Mouse (Mus musculus) intestine, embryonic 16.5 days (tissue): Measurements from ENCODE around the gene Greb1. TPM values are rescaled to one million over a fixed set of nuclear protein-coding genes. Genes with fewer than 3 reads are reported as not detected.

Experiments used
- ATAC-seq: fragments of 200-750 bp; cut with Nextera tagmentation; 2 replicates; pipeline ENCODE4 v1.8.0; 2017; ENCODE audit warnings: moderate TSS enrichment, moderate library complexity
- H3K27ac ChIP-seq: fragments of 300-500 bp; sonication (generic); 2 replicates; pipeline ENCODE4 v1.5.1; 2014; ENCODE audit warnings: mild to moderate bottlenecking, low read length
- H3K27me3 ChIP-seq: fragments of 300-500 bp; sonication (generic); replicated peaks from 2 replicates; pipeline ENCODE4 v1.6.1; 2014; ENCODE audit warnings: low read length, control low read depth, mixed read lengths; ENCODE audit not compliant: control insufficient read depth, insufficient read depth
- H3K36me3 ChIP-seq: fragments of 300-500 bp; sonication (generic); 2 replicates; pipeline ENCODE4 v1.6.1; 2014; ENCODE audit warnings: low read length, control low read depth; ENCODE audit not compliant: control insufficient read depth, insufficient read depth
- H3K4me1 ChIP-seq: fragments of 300-500 bp; sonication (generic); 2 replicates; pipeline ENCODE4 v1.6.1; 2014; ENCODE audit warnings: low read length, control low read depth, mixed read lengths; ENCODE audit not compliant: control insufficient read depth, insufficient read depth
- H3K4me2 ChIP-seq: fragments of 300-500 bp; sonication (generic); 2 replicates; pipeline ENCODE4 v1.6.1; 2014; ENCODE audit warnings: low read depth, low read length, control low read depth
- H3K4me3 ChIP-seq: fragments of 300-500 bp; sonication (generic); 2 replicates; pipeline ENCODE4 v1.5.1; 2014; ENCODE audit warnings: mild to moderate bottlenecking, low read length
- H3K9ac ChIP-seq: fragments of 300-500 bp; sonication (generic); 2 replicates; pipeline ENCODE4 v1.6.1; 2014; ENCODE audit warnings: low read depth, low read length
- H3K9me3 ChIP-seq: fragments of 300-500 bp; sonication (generic); 2 replicates; pipeline ENCODE4 v1.6.1; 2016; ENCODE audit warnings: low read length, control low read depth; ENCODE audit not compliant: control insufficient read depth
- WGBS: fragments of 180-500 bp; shearing (Covaris S2); extraction: QIAGEN DNeasy Blood & Tissue Kit; methylation state at CpG from one replicate; pipeline ENCODE4 v1.1.7; 2014; 5-methylcytosine and 5-hydroxymethylcytosine counted together
- polyA plus RNA-seq: library from polyadenylated mRNA; unstranded; fragments of >200 nt; fragmentation: Nextera tagmentation; extraction: Ambion mirVana; gene quantifications from 2 replicates; pipeline ENCODE4 v1.2.1, GENCODE M21; 2015

The Greb1 gene
- polyA plus RNA-seq, result 3.8 and 5.4 TPM in 2 replicates

DNA sequence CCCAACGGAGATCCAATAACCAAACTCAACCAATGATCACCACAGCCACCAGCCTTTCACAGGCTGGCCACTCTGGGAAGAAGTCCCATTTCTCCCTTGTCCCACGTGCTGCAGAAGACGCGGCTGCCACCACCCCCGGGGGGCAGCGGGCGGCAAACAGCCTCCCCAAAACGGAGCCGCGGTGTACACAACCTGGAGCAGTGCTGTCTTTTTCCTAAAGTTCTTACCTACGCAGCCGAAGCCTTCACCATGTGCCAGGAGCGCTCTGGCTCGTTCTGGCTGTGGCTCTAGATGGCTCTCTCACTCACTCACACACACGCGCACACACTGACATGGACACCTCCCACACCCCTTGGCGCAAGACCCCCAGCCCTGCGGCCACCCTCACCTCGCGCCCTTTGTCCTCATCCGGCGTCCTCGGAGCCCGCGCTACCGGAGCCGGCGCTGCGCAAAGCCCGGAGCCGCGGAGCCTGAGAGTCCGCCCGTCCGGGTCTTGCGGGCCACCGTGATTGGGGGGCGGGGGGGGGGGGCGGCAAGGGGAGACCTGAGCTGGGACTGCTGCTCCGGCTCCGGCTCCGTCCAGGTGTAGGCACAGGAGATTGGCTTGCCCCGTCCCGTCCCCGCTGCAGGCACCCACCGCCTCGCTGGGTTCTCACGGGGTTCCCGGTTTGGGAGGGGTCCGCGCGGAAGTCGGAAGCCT is at the start of gene Greb1:
TSS of gene Greb1 (minus strand) at position 628 of the 700 bp plus-strand sequence.
- H3K4me3 ChIP-seq, result peak within 1 kb of the TSS; percentile 71
- H3K4me1 ChIP-seq, result peaks cover 5% of the 10 kb centered on the region; the same call in 1 of the 2 replicates
- no peaks in the 10 kb centered on the region for H3K27me3 ChIP-seq
- H3K4me2 ChIP-seq, result peak within 1 kb of the TSS; percentile 91
- ATAC-seq, result peak; percentile 70
- no peaks in the 10 kb centered on the region for H3K36me3 ChIP-seq
- H3K27ac ChIP-seq, result peak within 1 kb of the TSS; percentile 58
- no peaks in the 10 kb centered on the region for H3K9me3 ChIP-seq
- under 1% methylated on average over 51 of the region's 53 CpGs for WGBS
- peak within 1 kb of the TSS; percentile 76 for H3K9ac ChIP-seq

- Histone ChIP-seq H3K27ac (no peak overlapping the region), H3K9me3 (no peaks in the 10 kb centered on the region), H3K9ac (no peak overlapping the region), H3K4me3 (no peak overlapping the region), H3K4me1 (peaks cover 7% of the 10 kb centered on the region), H3K4me2 (no peak overlapping the region), H3K36me3 (no peaks in the 10 kb centered on the region), H3K27me3 (no peaks in the 10 kb centered on the region)
- ATAC-seq, result no peak
- 41% methylated on average over 2 of the region's 2 CpGs for WGBS
Measured at GRCm38 (mm10) chr12:16849821-16850220, 49.1 kb upstream of the Greb1 start.

- H3K4me1 ChIP-seq, result peaks cover under 1% of the 10 kb centered on the region
- no peaks in the 10 kb centered on the region for H3K36me3 ChIP-seq
- no peaks in the 10 kb centered on the region for H3K27me3 ChIP-seq
- no peak overlapping the region for H3K9ac ChIP-seq
- 79% methylated on average over 2 of the region's 2 CpGs for WGBS
- H3K9me3 ChIP-seq, result no peaks in the 10 kb centered on the region
- no peak for ATAC-seq
- no peak overlapping the region for H3K27ac ChIP-seq
- H3K4me3 ChIP-seq, result no peak overlapping the region
- H3K4me2 ChIP-seq, result no peak overlapping the region
Measured at GRCm38 (mm10) chr12:16848501-16848900, 47.8 kb upstream of the Greb1 start.

- Histone ChIP-seq H3K9ac (no peak overlapping the region), H3K27ac (no peak overlapping the region), H3K4me3 (no peak overlapping the region), H3K9me3 (no peaks in the 10 kb centered on the region), H3K4me1 (no peaks in the 10 kb centered on the region; the same call in none of the 2 replicates), H3K4me2 (no peak overlapping the region), H3K36me3 (no peaks in the 10 kb centered on the region), H3K27me3 (no peaks in the 10 kb centered on the region)
- WGBS, result 82% methylated on average over 4 of the region's 4 CpGs
- ATAC-seq, result no peak
Measured at GRCm38 (mm10) chr12:16847204-16847792, 46.6 kb upstream of the Greb1 start.

GRCm38 (mm10) chr12:16844623-16845592 is 44.2 kb upstream of the Greb1 start:
- 54% methylated on average over 14 of the region's 14 CpGs for WGBS
- H3K9me3 ChIP-seq, result no peaks in the 10 kb centered on the region
- H3K9ac ChIP-seq, result no peak overlapping the region
- H3K27me3 ChIP-seq, result no peaks in the 10 kb centered on the region
- H3K4me3 ChIP-seq, result no peak overlapping the region
- no peak for ATAC-seq
- H3K4me2 ChIP-seq, result no peak overlapping the region
- no peaks in the 10 kb centered on the region for H3K36me3 ChIP-seq
- H3K27ac ChIP-seq, result no peak overlapping the region; the same call in 1 of the 2 replicates
- peaks cover 3% of the 10 kb centered on the region for H3K4me1 ChIP-seq

- Histone ChIP-seq H3K36me3 (no peaks in the 10 kb centered on the region), H3K9ac (no peak overlapping the region), H3K27ac (peak overlapping the region; percentile 79), H3K4me3 (no peak overlapping the region), H3K4me1 (peaks cover 3% of the 10 kb centered on the region), H3K4me2 (no peak overlapping the region), H3K27me3 (no peaks in the 10 kb centered on the region), H3K9me3 (no peaks in the 10 kb centered on the region; the same call in 1 of the 2 replicates)
- WGBS, result 43% methylated on average over 8 of the region's 8 CpGs
- peak; percentile 93 for ATAC-seq
Measured at GRCm38 (mm10) chr12:16840842-16841782, 40.4 kb upstream of the Greb1 start.

DNA sequence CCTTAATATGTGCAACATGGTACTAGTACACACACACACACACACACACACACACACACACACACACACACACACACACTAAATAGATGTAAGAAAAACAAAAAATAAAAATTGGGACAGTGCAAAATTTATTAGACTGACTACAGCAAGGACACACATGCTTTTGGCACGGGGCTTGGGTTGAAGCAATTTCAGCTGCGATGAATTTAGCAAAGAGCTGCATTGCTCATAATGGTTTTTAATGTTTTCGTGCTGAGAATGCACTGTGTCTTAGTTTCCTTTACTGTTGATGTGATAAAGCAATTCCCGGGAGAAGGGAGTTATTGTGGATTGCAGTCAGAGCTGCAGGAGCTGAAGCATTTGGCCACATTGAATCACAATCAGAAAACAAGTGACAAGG is 37.1 kb upstream of the Greb1 start:
- no peak overlapping the region for H3K4me2 ChIP-seq
- no peak overlapping the region for H3K4me3 ChIP-seq
- H3K27ac ChIP-seq, result no peak overlapping the region
- H3K4me1 ChIP-seq, result peaks cover 3% of the 10 kb centered on the region
- 85% methylated on average over 4 of the region's 4 CpGs for WGBS
- H3K9ac ChIP-seq, result no peak overlapping the region
- no peak for ATAC-seq
- H3K27me3 ChIP-seq, result no peaks in the 10 kb centered on the region
- no peaks in the 10 kb centered on the region for H3K36me3 ChIP-seq
- no peaks in the 10 kb centered on the region; the same call in 1 of the 2 replicates for H3K9me3 ChIP-seq

- Histone ChIP-seq H3K9me3 (no peaks in the 10 kb centered on the region; the same call in 1 of the 2 replicates), H3K4me1 (peaks cover 3% of the 10 kb centered on the region), H3K36me3 (no peaks in the 10 kb centered on the region), H3K4me2 (no peak overlapping the region), H3K27me3 (no peaks in the 10 kb centered on the region), H3K27ac (no peak overlapping the region), H3K9ac (no peak overlapping the region), H3K4me3 (no peak overlapping the region)
- ATAC-seq, result no peak
- WGBS, result 63% methylated on average over 9 of the region's 9 CpGs
Measured at GRCm38 (mm10) chr12:16836188-16836587, 35.5 kb upstream of the Greb1 start.
